Mouse (Mus musculus) lung, embryonic 14.5 days (tissue): ENCODE measurements at regions not wholly inside any gene's neighbourhood (a gene's known extent, or its start where the extent isn't known, plus 50 kb on each side); places are given as distances from the start of the nearest gene placed in this dataset.
"Not testable (repeated sequence)": the region's sequence is repeated elsewhere in the genome, so short reads cannot be mapped to it uniquely, and the experiment has no call there.

ENCODE experiments used
- ATAC-seq: fragments of 200-750 bp; cut with Nextera tagmentation; 2 replicates; pipeline ENCODE4 v1.8.0; 2017; ENCODE audit warnings: mild to moderate bottlenecking, moderate TSS enrichment, moderate library complexity; ENCODE audit not compliant: insufficient read depth
- DNase-seq: peaks from one replicate; pipeline ENCODE4 v3.0.0-alpha.2; 2015
- H3K27ac ChIP-seq: fragments of 300-500 bp; sonication (generic); 2 replicates; pipeline ENCODE4 v1.5.1; 2014; ENCODE audit warnings: low read depth, mild to moderate bottlenecking, moderate library complexity
- H3K27me3 ChIP-seq: fragments of 300-500 bp; sonication (generic); 2 replicates; pipeline ENCODE4 v1.6.1; 2014; ENCODE audit warnings: low read length, control low read depth; ENCODE audit not compliant: insufficient read depth
- H3K36me3 ChIP-seq: fragments of 300-500 bp; sonication (generic); 2 replicates; pipeline ENCODE4 v1.6.1; 2014; ENCODE audit warnings: control low read depth; ENCODE audit not compliant: insufficient read depth
- H3K4me1 ChIP-seq: fragments of 300-500 bp; sonication (generic); 2 replicates; pipeline ENCODE4 v1.6.1; 2014; ENCODE audit warnings: antibody characterized with exemption, control low read depth; ENCODE audit not compliant: insufficient read depth
- H3K4me2 ChIP-seq: fragments of 300-500 bp; sonication (generic); 2 replicates; pipeline ENCODE4 v1.6.1; 2014; ENCODE audit warnings: mild to moderate bottlenecking
- H3K4me3 ChIP-seq: fragments of 300-500 bp; sonication (generic); 2 replicates; pipeline ENCODE4 v1.5.1; 2014; ENCODE audit warnings: low read depth, low read length
- H3K9ac ChIP-seq: fragments of 300-500 bp; sonication (generic); 2 replicates; pipeline ENCODE4 v1.6.1; 2014
- H3K9me3 ChIP-seq: fragments of 300-500 bp; sonication (generic); 2 replicates; pipeline ENCODE4 v1.6.1; 2016; ENCODE audit warnings: low read depth, low read length, control low read depth
- CTCF ChIP-seq: IDR thresholded peaks from 2 replicates; pipeline ENCODE4 v1.5.1; 2016; ENCODE audit warnings: antibody characterized with exemption, low read depth
- WGBS: fragments of 180-500 bp; shearing (Covaris S2); extraction: QIAGEN DNeasy Blood & Tissue Kit; methylation state at CpG from one replicate; pipeline ENCODE4 v1.1.7; 2014; 5-methylcytosine and 5-hydroxymethylcytosine counted together

DNA sequence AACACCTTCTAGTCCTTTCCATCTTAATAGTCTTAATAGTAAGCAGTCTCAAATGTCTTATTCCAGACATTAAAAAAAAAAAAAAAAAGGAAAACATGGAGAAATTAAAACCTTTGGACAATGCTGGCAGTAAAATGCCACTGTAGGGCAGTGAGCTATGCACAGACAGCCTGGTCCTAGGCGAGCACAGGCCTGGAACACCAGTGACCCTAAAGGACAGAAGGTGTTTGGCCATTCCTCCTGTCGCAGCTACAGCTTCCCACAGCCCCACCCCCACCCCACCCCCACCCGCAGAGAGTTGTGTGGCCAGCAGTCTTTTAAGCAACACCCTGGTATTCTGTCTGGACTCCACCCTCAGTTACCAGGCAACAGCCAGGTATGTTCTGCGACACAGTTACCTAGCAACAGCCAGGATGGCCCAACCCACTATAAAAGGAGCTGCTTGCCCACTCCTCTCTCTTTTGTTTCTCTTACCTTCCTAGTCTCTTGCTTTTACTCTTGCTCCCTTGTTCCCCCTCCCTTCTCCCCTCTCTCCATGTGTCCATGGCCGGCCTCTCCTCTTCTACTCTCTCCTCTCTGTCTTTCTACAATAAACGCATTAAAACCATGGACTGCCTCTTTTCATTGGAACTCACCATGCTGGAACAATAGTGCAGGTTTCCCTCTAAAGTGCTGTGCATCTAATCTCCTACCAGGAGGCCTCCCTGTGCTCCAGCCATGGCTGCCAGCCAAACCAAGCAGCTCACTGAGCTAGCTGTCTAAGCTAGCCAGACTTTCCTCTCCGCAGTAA is 153.1 kb upstream of the Fundc1 start:
- peak; percentile 30 for DNase-seq

GRCm38 (mm10) chrX:17724398-17724797 is 152.3 kb upstream of the Fundc1 start:
- 83% methylated on average over 2 of the region's 2 CpGs for WGBS

More for the DNA sequence above, 153.1 kb upstream of the Fundc1 start:
- TF ChIP-seq CTCF, result no peak
- H3K4me3 ChIP-seq, result no peak overlapping the region
- no peaks in the 10 kb centered on the region for H3K9me3 ChIP-seq
- H3K9ac ChIP-seq, result no peak overlapping the region
- no peak overlapping the region for H3K4me2 ChIP-seq
- H3K36me3 ChIP-seq, result no peaks in the 10 kb centered on the region
- 46% methylated on average over 6 of the region's 7 CpGs for WGBS
- H3K27ac ChIP-seq, result no peak overlapping the region
- peak; percentile 87; the same call in 1 of the 2 replicates for ATAC-seq
- no peaks in the 10 kb centered on the region for H3K27me3 ChIP-seq
- no peaks in the 10 kb centered on the region for H3K4me1 ChIP-seq

GRCm38 (mm10) chrX:17721866-17722625 is 149.9 kb upstream of the Fundc1 start:
- not testable (repeated sequence) for H3K27me3 ChIP-seq, DNase-seq, H3K4me2 ChIP-seq, H3K36me3 ChIP-seq, H3K4me3 ChIP-seq, H3K27ac ChIP-seq, H3K4me1 ChIP-seq, ATAC-seq, H3K9ac ChIP-seq, H3K9me3 ChIP-seq
- 87% methylated on average over 6 of the region's 6 CpGs for WGBS

More at GRCm38 (mm10) chrX:17724398-17724797, 152.3 kb upstream of the Fundc1 start:
- no peak for DNase-seq
- TF ChIP-seq CTCF, result no peak
- Histone ChIP-seq H3K36me3 (no peaks in the 10 kb centered on the region), H3K4me3 (no peak overlapping the region), H3K9ac (no peak overlapping the region), H3K4me2 (no peak overlapping the region), H3K9me3 (no peaks in the 10 kb centered on the region), H3K27me3 (no peaks in the 10 kb centered on the region), H3K27ac (no peak overlapping the region), H3K4me1 (no peaks in the 10 kb centered on the region)
- ATAC-seq, result no peak

DNA sequence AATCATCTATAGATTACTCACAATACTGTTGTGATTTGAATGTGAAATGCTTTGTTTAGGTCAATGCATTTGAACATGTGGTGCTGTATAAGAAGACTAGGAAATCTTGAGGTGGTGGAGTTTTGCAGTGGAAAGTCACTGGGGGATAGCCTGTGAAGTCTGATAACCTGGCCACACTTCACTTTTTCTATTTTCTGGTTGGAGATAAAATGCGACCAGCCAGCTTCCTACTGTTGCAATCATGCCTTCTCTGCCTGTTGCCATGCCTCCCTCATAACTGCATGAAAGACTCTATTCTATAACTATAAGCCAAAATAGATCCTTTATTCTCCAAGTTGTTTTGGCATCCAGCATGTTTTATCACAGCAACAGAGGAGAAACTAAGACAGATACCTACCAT is 142.4 kb upstream of the Fundc1 start:
- Histone ChIP-seq H3K4me3 (no peak overlapping the region), H3K27ac (no peak overlapping the region), H3K27me3 (no peaks in the 10 kb centered on the region), H3K36me3 (no peaks in the 10 kb centered on the region), H3K9me3 (no peaks in the 10 kb centered on the region), H3K4me1 (no peaks in the 10 kb centered on the region), H3K9ac (no peak overlapping the region), H3K4me2 (no peak overlapping the region)
- DNase-seq (no peak), ATAC-seq (no peak)
- 86% methylated on average over 1 of the region's 1 CpGs for WGBS
- TF ChIP-seq CTCF, result no peak

DNA sequence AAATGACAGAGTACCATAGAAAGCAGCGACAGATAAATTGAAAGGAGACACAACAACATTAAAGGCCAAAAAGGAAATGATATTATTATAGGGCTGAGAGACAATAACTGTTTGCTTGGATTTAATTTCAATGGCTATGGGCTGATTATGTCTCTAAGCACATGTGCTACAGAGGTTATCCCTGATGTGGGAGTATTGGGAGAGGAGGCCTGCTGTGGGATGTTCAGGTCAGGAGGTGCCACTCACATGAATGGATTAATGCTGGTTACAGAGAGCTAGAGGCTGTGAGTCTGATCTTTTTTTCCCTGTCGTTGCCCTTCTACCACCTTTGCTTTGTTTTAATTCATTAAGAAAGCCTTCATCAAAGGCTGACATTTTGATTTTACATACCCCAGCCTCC is 140.8 kb upstream of the Fundc1 start:
- 68% methylated on average over 2 of the region's 2 CpGs for WGBS
- Histone ChIP-seq H3K9ac (no peak overlapping the region), H3K4me3 (no peak overlapping the region), H3K36me3 (no peaks in the 10 kb centered on the region), H3K4me2 (no peak overlapping the region), H3K27ac (no peak overlapping the region), H3K4me1 (no peaks in the 10 kb centered on the region), H3K9me3 (no peaks in the 10 kb centered on the region), H3K27me3 (no peaks in the 10 kb centered on the region)
- DNase-seq (no peak), ATAC-seq (no peak)
- TF ChIP-seq CTCF, result no peak

- Histone ChIP-seq H3K4me1 (no peaks in the 10 kb centered on the region), H3K4me3 (no peak overlapping the region), H3K9ac (no peak overlapping the region), H3K4me2 (no peak overlapping the region), H3K27ac (no peak overlapping the region), H3K27me3 (no peaks in the 10 kb centered on the region), H3K36me3 (no peaks in the 10 kb centered on the region), H3K9me3 (no peaks in the 10 kb centered on the region)
- ATAC-seq, result no peak
- DNase-seq, result no peak
- TF ChIP-seq CTCF, result no peak
Observed at GRCm38 (mm10) chrX:17712475-17712874, 140.3 kb upstream of the Fundc1 start.
